Mouse (Mus musculus): ENCODE data around the gene Ifi206. TPM values are rescaled to one million over a fixed set of nuclear protein-coding genes. Genes with fewer than 3 reads are reported as not detected.

Ifi206 gene
- polyA plus RNA-seq, 1 experiment from 2014 or later: 0.46 TPM

GRCm38 (mm10) chr1:173427385-173427784, 63.5 kb downstream of the Ifi206 start:
- 63% methylated on average over 8 of the region's 8 CpGs for WGBS

GRCm38 (mm10) chr1:173426345-173426744, 64.5 kb downstream of the Ifi206 start:
- Histone ChIP-seq H3K4me3 (ENCODE audit: low read length) (no peak overlapping the region), H3K36me3 (ENCODE audit: control insufficient read depth, insufficient read depth) (no peaks in the 10 kb centered on the region), H3K9ac (ENCODE audit: low read length) (no peak overlapping the region), H3K9me3 (replicated peaks; ENCODE audit: control insufficient read depth, low read length) (no peaks in the 10 kb centered on the region), H3K4me1 (ENCODE audit: control insufficient read depth, insufficient read depth, low read length) (no peaks in the 10 kb centered on the region), H3K4me2 (ENCODE audit: low read depth, low read length) (no peak overlapping the region), H3K27ac (ENCODE audit: low read length) (no peak overlapping the region), H3K27me3 (ENCODE audit: control insufficient read depth, insufficient read depth, low read length) (no peaks in the 10 kb centered on the region)
- ATAC-seq (replicated peaks; ENCODE audit: extremely low read depth, insufficient read depth, low FRiP score): 0 out of 2 replicates have a peak, but pooled peaks have one; percentile 6
- WGBS: 74% methylated on average over 2 of the region's 2 CpGs

More at GRCm38 (mm10) chr1:173427385-173427784, 63.5 kb downstream of the Ifi206 start:
- Histone ChIP-seq H3K9ac (ENCODE audit: low read length) (no peak overlapping the region), H3K27ac (ENCODE audit: low read length) (no peak overlapping the region), H3K4me1 (ENCODE audit: control insufficient read depth, insufficient read depth, low read length) (no peaks in the 10 kb centered on the region), H3K4me3 (ENCODE audit: low read length) (no peak overlapping the region), H3K4me2 (ENCODE audit: low read depth, low read length) (no peak overlapping the region), H3K9me3 (replicated peaks; ENCODE audit: control insufficient read depth, low read length) (no peaks in the 10 kb centered on the region), H3K36me3 (ENCODE audit: control insufficient read depth, insufficient read depth) (no peaks in the 10 kb centered on the region), H3K27me3 (ENCODE audit: control insufficient read depth, insufficient read depth, low read length) (no peaks in the 10 kb centered on the region)
- ATAC-seq (replicated peaks; ENCODE audit: extremely low read depth, insufficient read depth, low FRiP score): no peak

GRCm38 (mm10) chr1:173420374-173420773, 70.5 kb downstream of the Ifi206 start:
- 58% methylated on average over 6 of the region's 6 CpGs for WGBS
- Histone ChIP-seq H3K27me3 (ENCODE audit: control insufficient read depth, insufficient read depth, low read length) (no peaks in the 10 kb centered on the region), H3K4me1 (ENCODE audit: control insufficient read depth, insufficient read depth, low read length) (no peaks in the 10 kb centered on the region), H3K9me3 (replicated peaks; ENCODE audit: control insufficient read depth, low read length) (no peaks in the 10 kb centered on the region; the same call in 1 of the 2 replicates), H3K4me2 (ENCODE audit: low read depth, low read length) (no peak overlapping the region), H3K27ac (ENCODE audit: low read length) (no peak overlapping the region), H3K9ac (ENCODE audit: low read length) (no peak overlapping the region), H3K4me3 (ENCODE audit: low read length) (0 out of 2 replicates have a peak overlapping the region, but pooled peaks have one; percentile 19), H3K36me3 (ENCODE audit: control insufficient read depth, insufficient read depth) (no peaks in the 10 kb centered on the region)
- no peak for ATAC-seq (replicated peaks; ENCODE audit: extremely low read depth, insufficient read depth, low FRiP score)

- 83% methylated on average over 1 of the region's 1 CpGs for WGBS
- no peak overlapping the region for H3K4me2 ChIP-seq (ENCODE audit: low read depth, low read length)
- no peak overlapping the region for H3K9ac ChIP-seq (ENCODE audit: low read length)
- 0 out of 2 replicates have a peak overlapping the region, but pooled peaks have one; percentile 14 for H3K27ac ChIP-seq (ENCODE audit: low read length)
- H3K27me3 ChIP-seq (ENCODE audit: control insufficient read depth, insufficient read depth, low read length): no peaks in the 10 kb centered on the region
- no peaks in the 10 kb centered on the region; the same call in 1 of the 2 replicates for H3K9me3 ChIP-seq (replicated peaks; ENCODE audit: control insufficient read depth, low read length)
- ATAC-seq (replicated peaks; ENCODE audit: extremely low read depth, insufficient read depth, low FRiP score): no peak
- H3K36me3 ChIP-seq (ENCODE audit: control insufficient read depth, insufficient read depth): no peaks in the 10 kb centered on the region
- H3K4me1 ChIP-seq (ENCODE audit: control insufficient read depth, insufficient read depth, low read length): no peaks in the 10 kb centered on the region
- no peak overlapping the region for H3K4me3 ChIP-seq (ENCODE audit: low read length)
These were observed 71.8 kb downstream of the Ifi206 start for GRCm38 (mm10) chr1:173418936-173419621.

GRCm38 (mm10) chr1:173418516-173418915, 72.3 kb downstream of the Ifi206 start:
- no peak overlapping the region for H3K4me2 ChIP-seq (ENCODE audit: low read depth, low read length)
- WGBS: 83% methylated on average over 3 of the region's 3 CpGs
- H3K9ac ChIP-seq (ENCODE audit: low read length): no peak overlapping the region

More at GRCm38 (mm10) chr1:173418516-173418915, 72.3 kb downstream of the Ifi206 start:
- no peaks in the 10 kb centered on the region; the same call in 1 of the 2 replicates for H3K9me3 ChIP-seq (replicated peaks; ENCODE audit: control insufficient read depth, low read length)
- no peaks in the 10 kb centered on the region for H3K27me3 ChIP-seq (ENCODE audit: control insufficient read depth, insufficient read depth, low read length)
- no peak overlapping the region for H3K4me3 ChIP-seq (ENCODE audit: low read length)
- H3K27ac ChIP-seq (ENCODE audit: low read length): no peak overlapping the region
- ATAC-seq (replicated peaks; ENCODE audit: extremely low read depth, insufficient read depth, low FRiP score): no peak
- H3K4me1 ChIP-seq (ENCODE audit: control insufficient read depth, insufficient read depth, low read length): no peaks in the 10 kb centered on the region
- H3K36me3 ChIP-seq (ENCODE audit: control insufficient read depth, insufficient read depth): no peaks in the 10 kb centered on the region

Small RNAs within 50 kb of the gene (microRNA-seq; reads per million reads assigned to microRNA genes)
- not detected for gene Gm44481

Other genes with a start within 250 kb of the Ifi206 start
- not detected in 2 replicates for gene Olfr418, start 225.0 kb downstream of the Ifi206 start, polyA plus RNA-seq (2015; fragmentation: Nextera tagmentation; extraction: Ambion mirVana)
- gene Mptx2, start 213.3 kb downstream of the Ifi206 start, polyA plus RNA-seq (2015; fragmentation: Nextera tagmentation; extraction: Ambion mirVana): not detected in 2 replicates
- 0.64 and 0.81 TPM in 2 replicates for gene Ackr1, start 157.3 kb downstream of the Ifi206 start, polyA plus RNA-seq (2015; fragmentation: Nextera tagmentation; extraction: Ambion mirVana)
- gene Aim2, start 140.2 kb downstream of the Ifi206 start, polyA plus RNA-seq (2015; fragmentation: Nextera tagmentation; extraction: Ambion mirVana): 2.3 and 2.6 TPM in 2 replicates
- gene Cadm3, start 123.3 kb downstream of the Ifi206 start, polyA plus RNA-seq (2015; fragmentation: Nextera tagmentation; extraction: Ambion mirVana): 0.26 and 0.45 TPM in 2 replicates
- not detected in 2 replicates for gene Ifi214, start 44.9 kb upstream of the Ifi206 start, polyA plus RNA-seq (2015; fragmentation: Nextera tagmentation; extraction: Ambion mirVana)
- 0.09 and 0.32 TPM in 2 replicates for gene Ifi213, start 108.2 kb upstream of the Ifi206 start, polyA plus RNA-seq (2015; fragmentation: Nextera tagmentation; extraction: Ambion mirVana)
- gene Ifi209, start 139.9 kb upstream of the Ifi206 start, polyA plus RNA-seq (2015; fragmentation: Nextera tagmentation; extraction: Ambion mirVana): 0.35 and 0.74 TPM in 2 replicates
- 0.08 TPM in 1 of 2 replicates, not detected in the other for gene Ifi208, start 182.6 kb upstream of the Ifi206 start, polyA plus RNA-seq (2015; fragmentation: Nextera tagmentation; extraction: Ambion mirVana)

All from heart, embryonic 16.5 days (tissue).